Mouse (Mus musculus): ENCODE data around the gene Zfp217. TPM values are rescaled to one million over a fixed set of nuclear protein-coding genes. Genes with fewer than 3 reads are reported as not detected.

Gene Zfp217
- polyA plus RNA-seq, 1 experiment from 2014 or later = 3.9 TPM

DNA sequence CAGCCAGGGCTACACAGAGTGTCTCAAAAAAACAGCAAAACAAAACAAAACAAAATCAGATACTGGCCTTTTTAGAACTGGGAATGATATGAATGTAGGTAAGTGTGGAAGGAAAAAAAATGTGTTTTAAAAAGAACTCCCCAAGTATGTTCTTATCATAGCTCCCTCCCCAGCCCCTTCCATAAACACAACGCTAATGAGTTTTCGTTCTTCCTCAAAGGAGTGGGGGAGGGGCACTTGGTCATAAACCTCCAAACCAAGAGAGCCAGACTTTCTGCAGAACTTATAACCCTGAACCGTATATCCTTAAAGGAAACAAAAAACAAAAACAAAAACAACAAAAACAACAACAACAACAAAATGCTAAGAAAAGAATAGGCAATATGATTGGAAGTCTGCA, 4.0 kb downstream of the Zfp217 start:
- Histone ChIP-seq H3K9ac (no peak overlapping the region), H3K27me3 (no peaks in the 10 kb centered on the region), H3K9me3 (replicated peaks) (no peaks in the 10 kb centered on the region), H3K4me2 (replicated peaks) (no peak overlapping the region), H3K27ac (no peak overlapping the region), H3K4me3 (no peak overlapping the region), H3K4me1 (no peaks in the 10 kb centered on the region), H3K36me3 (no peaks in the 10 kb centered on the region)
- no peak for ATAC-seq (ENCODE audit: low FRiP score)
- WGBS = 31% methylated on average over 3 of the region's 3 CpGs

DNA sequence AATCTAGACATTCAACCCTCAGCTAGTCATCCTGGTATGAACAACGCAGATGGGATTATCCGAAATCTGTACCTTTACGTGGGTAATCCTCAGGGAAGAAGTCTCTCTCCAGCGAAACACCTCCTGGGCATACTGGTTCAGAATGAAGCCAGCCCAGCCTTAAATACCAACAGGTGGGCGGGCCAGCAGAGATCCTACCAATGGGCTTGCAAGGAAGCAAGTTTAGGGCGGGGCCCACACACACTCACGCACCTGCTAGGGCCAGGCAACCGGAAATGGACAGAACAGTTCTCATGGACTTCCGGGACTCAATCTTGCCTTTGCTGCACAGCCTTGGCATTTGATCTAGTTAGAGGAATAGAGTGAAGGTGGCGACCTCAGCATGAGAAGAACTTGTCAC, 5.4 kb downstream of the Zfp217 start:
- H3K4me2 ChIP-seq (replicated peaks) = no peak overlapping the region
- 89% methylated on average over 10 of the region's 10 CpGs for WGBS
- H3K4me3 ChIP-seq = no peak overlapping the region
- H3K36me3 ChIP-seq = no peaks in the 10 kb centered on the region
- H3K27me3 ChIP-seq = no peaks in the 10 kb centered on the region
- H3K27ac ChIP-seq = no peak overlapping the region
- ATAC-seq (ENCODE audit: low FRiP score) = no peak
- no peak overlapping the region for H3K9ac ChIP-seq
- no peaks in the 10 kb centered on the region for H3K4me1 ChIP-seq
- no peaks in the 10 kb centered on the region for H3K9me3 ChIP-seq (replicated peaks)

DNA sequence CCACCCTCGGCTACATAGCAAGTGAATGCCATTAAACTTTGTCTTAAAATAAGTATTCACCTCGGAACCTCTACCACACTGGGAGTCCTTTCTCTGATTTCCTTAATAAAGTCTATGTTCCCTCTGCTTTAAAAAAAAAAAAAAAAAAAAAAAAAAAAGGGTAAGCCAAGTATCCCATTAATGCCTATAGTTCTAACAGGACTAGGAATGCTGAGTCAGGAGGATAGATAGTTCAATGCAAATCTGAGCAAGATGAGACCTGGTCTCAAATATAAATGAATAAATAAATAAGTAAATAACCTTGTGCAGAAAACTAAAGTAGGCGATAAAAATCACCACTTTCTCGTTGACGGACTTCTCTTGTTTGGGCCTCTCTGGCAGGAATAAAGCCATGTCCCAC, 6.4 kb downstream of the Zfp217 start:
- ATAC-seq (ENCODE audit: low FRiP score) = no peak
- Histone ChIP-seq H3K27me3 (no peaks in the 10 kb centered on the region), H3K9me3 (replicated peaks) (no peaks in the 10 kb centered on the region), H3K4me3 (no peak overlapping the region), H3K4me1 (no peaks in the 10 kb centered on the region), H3K4me2 (replicated peaks) (no peak overlapping the region), H3K36me3 (no peaks in the 10 kb centered on the region), H3K27ac (no peak overlapping the region), H3K9ac (no peak overlapping the region)
- WGBS = 91% methylated on average over 5 of the region's 5 CpGs

DNA sequence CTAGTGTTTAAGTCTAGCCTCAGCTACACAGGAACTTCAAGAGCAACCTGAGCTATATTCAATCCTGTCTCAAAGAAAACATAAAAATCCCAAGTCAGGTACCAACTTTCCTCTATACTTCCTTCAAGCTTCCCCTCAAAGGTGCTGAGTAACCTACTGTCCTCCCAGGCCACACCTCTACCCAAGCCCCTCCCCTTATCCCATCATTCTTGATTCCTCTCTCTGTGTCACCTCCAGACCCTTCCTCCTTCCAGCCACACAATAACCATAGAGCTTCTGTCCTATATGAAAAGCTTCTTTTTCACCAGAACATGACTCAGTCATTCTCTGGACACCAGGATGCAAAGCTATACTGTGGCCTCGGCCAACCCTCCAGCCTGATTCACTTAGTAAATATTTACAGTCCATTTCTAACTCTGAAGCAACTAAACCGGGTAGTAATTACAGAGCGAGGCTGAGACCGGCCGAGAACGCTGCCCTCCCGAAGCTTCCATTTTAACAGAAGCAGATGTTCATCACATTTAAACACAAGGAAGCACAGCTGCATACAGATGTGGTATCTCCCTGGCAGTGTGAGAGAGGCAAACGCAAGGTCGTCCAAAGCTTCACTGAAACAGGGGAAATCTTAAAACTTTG, 8.4 kb downstream of the Zfp217 start:
- no peak overlapping the region for H3K4me3 ChIP-seq
- 66% methylated on average over 9 of the region's 9 CpGs for WGBS
- no peak overlapping the region for H3K27ac ChIP-seq

DNA sequence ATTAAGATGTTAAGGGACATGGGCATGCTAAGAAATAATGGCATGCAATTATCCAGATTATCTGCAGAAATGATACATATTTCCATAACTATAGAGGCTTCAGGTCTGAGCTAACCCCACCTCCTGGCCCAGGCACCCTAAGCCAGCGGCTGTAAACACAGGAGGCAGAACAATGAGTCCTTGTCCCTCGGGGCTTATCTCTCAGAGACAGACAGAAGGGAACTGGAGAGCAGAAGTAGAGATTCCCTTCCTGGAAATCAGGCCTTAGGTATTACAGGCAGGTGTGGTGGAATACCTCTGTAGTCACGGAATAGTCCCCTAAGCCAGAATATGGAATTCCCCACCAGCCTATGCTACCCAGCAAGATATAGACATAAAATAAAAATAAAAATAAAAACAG, 11.0 kb downstream of the Zfp217 start:
- ATAC-seq (ENCODE audit: low FRiP score) = no peak
- H3K27me3 ChIP-seq = 0 out of 2 replicates have a peak, but pooled peaks cover 3% of the 10 kb centered on the region
- H3K27ac ChIP-seq = no peak overlapping the region
- 47% methylated on average over 3 of the region's 3 CpGs for WGBS
- no peaks in the 10 kb centered on the region for H3K36me3 ChIP-seq
- no peak overlapping the region for H3K4me2 ChIP-seq (replicated peaks)
- peaks cover 16% of the 10 kb centered on the region for H3K4me1 ChIP-seq
- H3K4me3 ChIP-seq = no peak overlapping the region
- no peak overlapping the region for H3K9ac ChIP-seq
- H3K9me3 ChIP-seq (replicated peaks) = no peaks in the 10 kb centered on the region

More for the DNA sequence above, 8.4 kb downstream of the Zfp217 start:
- ATAC-seq (ENCODE audit: low FRiP score) = no peak
- H3K9me3 ChIP-seq (replicated peaks) = no peaks in the 10 kb centered on the region
- H3K4me1 ChIP-seq = no peaks in the 10 kb centered on the region
- H3K4me2 ChIP-seq (replicated peaks) = no peak overlapping the region
- H3K36me3 ChIP-seq = no peaks in the 10 kb centered on the region
- H3K27me3 ChIP-seq = 0 out of 2 replicates have a peak, but pooled peaks cover 3% of the 10 kb centered on the region
- H3K9ac ChIP-seq = no peak overlapping the region

DNA sequence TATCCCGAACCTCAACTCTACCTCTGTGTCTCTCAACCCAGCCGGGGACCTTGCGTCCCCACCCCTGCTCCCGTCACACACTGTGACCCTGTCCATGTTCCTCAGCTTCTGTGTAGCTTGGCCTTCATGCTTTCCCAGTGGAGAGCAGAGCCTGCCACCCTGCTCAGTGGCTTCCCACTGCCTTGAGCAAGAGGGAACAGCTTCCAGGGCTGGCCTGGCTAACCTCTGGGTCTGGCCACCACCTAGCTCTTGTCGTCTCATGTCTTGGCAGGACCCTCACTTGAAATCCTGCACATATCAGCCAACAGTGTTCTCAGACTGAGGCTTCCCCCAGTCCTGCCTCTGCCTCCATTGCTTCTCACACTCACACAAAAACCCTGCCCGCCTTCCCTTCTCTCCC, 12.1 kb downstream of the Zfp217 start:
- Histone ChIP-seq H3K9me3 (replicated peaks) (no peaks in the 10 kb centered on the region), H3K4me2 (replicated peaks) (no peak overlapping the region), H3K27ac (no peak overlapping the region), H3K4me3 (no peak overlapping the region), H3K4me1 (peaks cover 16% of the 10 kb centered on the region), H3K9ac (no peak overlapping the region), H3K36me3 (no peaks in the 10 kb centered on the region), H3K27me3 (0 out of 2 replicates have a peak, but pooled peaks cover 3% of the 10 kb centered on the region)
- WGBS = 86% methylated on average over 6 of the region's 6 CpGs
- ATAC-seq (ENCODE audit: low FRiP score) = no peak

DNA sequence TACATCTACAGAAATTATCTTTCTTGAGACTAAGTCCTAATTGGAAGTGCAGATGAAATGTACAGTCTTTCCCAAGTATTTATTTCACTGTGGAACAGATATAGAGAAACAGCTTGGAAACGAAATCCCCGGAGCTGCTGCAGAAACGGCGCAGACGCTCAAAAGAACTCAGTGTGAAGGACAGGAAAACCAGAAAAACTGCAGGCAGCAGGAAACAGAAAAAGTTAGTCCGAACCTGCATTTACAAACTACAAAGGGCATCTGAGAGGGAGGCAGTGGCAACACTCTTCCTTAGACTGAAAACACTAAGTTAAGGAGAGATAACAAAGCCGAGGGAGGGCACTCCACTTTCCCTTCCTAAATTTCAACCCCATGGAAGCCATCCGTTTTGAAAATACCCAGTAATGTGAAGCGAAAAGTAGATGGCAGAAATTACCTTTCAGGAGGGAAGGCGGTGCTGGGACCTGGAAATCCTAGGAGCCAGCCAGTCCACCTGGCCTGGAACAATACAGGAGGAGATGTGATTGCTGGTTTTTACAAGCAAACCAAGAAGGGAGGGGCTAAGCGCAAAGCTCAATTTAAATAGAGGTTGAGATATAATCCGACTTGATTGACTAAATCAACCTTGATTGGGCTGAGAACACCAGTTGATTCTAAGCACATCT, 13.7 kb downstream of the Zfp217 start:
- no peaks in the 10 kb centered on the region for H3K9me3 ChIP-seq (replicated peaks)
- H3K36me3 ChIP-seq = no peaks in the 10 kb centered on the region
- peak overlapping the region; percentile 71 for H3K4me2 ChIP-seq (replicated peaks)
- H3K27me3 ChIP-seq = 0 out of 2 replicates have a peak, but pooled peaks cover 3% of the 10 kb centered on the region
- no peak for ATAC-seq (ENCODE audit: low FRiP score)
- H3K9ac ChIP-seq = 0 out of 2 replicates have a peak overlapping the region, but pooled peaks have one; percentile 10
- peak overlapping the region; percentile 74; the same call in 1 of the 2 replicates for H3K27ac ChIP-seq
- peaks cover 28% of the 10 kb centered on the region for H3K4me1 ChIP-seq
- 16% methylated on average over 12 of the region's 12 CpGs for WGBS
- H3K4me3 ChIP-seq = peak overlapping the region; percentile 35; the same call in 1 of the 2 replicates

DNA sequence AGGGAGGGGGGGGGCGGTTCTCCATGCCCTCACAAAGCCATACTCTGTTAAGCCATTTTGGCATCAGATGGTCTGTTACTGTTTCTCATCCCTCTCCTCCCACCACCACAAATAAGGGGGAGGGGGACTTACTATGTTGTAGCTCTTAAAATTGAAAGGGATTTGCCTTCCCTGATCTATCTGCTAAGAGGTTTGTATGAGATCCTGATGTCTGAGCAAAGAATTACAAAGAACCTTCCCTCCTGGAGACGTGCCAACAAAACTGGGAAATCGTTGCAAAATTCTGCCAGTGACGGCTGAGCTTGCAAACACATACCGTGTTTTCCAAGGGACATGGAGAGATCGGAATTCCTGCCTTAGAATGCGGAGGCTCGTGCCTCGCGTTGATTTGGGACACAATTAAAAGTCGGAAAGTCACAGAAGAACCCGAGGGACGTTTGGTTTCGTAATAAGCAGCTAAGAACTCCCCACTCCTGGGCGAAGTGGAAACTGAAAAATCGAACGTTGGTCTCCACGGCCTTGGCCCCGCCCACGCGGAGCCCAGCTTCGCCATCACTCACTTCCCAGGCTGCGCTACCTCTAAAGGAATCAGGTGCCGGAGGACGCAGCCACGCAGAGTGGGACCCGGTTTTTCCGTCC, 14.7 kb downstream of the Zfp217 start:
- peak overlapping the region; percentile 74 for H3K27ac ChIP-seq
- peak overlapping the region; percentile 71 for H3K4me2 ChIP-seq (replicated peaks)
- peak overlapping the region; percentile 61 for H3K9ac ChIP-seq
- H3K4me3 ChIP-seq = peak overlapping the region; percentile 35
- no peak for ATAC-seq (ENCODE audit: low FRiP score)
- peaks cover 37% of the 10 kb centered on the region for H3K4me1 ChIP-seq
- under 1% methylated on average over 28 of the region's 28 CpGs for WGBS
- no peaks in the 10 kb centered on the region for H3K9me3 ChIP-seq (replicated peaks)
- no peaks in the 10 kb centered on the region for H3K36me3 ChIP-seq
- H3K27me3 ChIP-seq = 0 out of 2 replicates have a peak, but pooled peaks cover 3% of the 10 kb centered on the region

DNA sequence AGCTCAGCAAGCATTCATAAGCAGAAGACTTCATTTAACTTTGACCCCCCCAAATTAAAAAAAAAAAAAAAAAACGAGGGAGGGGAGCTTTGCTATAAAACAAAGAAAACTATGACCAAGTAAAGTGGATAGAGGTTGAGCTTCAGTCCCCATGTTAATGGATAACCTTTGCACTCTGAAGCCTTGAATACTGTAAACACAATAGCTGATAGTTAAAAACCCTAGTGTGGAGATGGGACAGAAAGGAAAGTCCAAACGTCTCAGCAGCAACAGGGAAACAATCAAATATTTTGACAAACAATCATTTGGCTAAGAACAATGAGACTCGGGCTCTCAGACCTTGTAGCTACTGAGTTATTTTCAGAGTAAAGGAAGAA, 15.2 kb downstream of the Zfp217 start:
- peak overlapping the region; percentile 71 for H3K4me2 ChIP-seq (replicated peaks)
- ATAC-seq (ENCODE audit: low FRiP score) = no peak
- H3K27ac ChIP-seq = peak overlapping the region; percentile 74
- WGBS = 2% methylated on average over 3 of the region's 3 CpGs
- no peaks in the 10 kb centered on the region for H3K36me3 ChIP-seq
- H3K4me1 ChIP-seq = peaks cover 42% of the 10 kb centered on the region
- H3K9me3 ChIP-seq (replicated peaks) = no peaks in the 10 kb centered on the region
- peak overlapping the region; percentile 35 for H3K4me3 ChIP-seq
- H3K9ac ChIP-seq = peak overlapping the region; percentile 61
- 0 out of 2 replicates have a peak, but pooled peaks cover 3% of the 10 kb centered on the region for H3K27me3 ChIP-seq

DNA sequence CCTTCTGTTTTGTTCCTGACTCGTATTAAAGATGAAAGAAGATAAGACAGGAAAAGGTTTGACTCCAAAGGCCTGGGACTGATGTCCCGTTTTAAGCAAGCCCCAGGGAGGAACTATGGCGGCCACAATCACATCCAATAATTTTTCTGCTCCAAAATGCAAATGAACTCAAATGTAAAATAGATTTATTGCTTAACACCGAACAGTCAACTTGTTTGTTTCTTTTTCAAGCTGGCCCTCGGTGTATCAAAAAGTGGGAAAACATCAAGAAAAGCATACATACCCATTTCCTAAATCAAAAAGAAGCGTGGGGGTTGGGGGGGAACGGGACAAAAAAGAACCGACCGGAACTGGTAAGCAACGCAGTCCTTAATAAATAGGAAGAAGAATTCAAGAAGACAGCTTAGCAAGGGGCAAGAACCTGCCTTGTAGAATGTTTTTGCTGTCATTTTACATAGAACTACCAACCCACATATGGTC, 15.9 kb downstream of the Zfp217 start:
- H3K36me3 ChIP-seq = no peaks in the 10 kb centered on the region
- H3K27me3 ChIP-seq = 0 out of 2 replicates have a peak, but pooled peaks cover 3% of the 10 kb centered on the region
- no peak overlapping the region for H3K27ac ChIP-seq
- peak overlapping the region; percentile 80 for H3K4me3 ChIP-seq
- peak overlapping the region; percentile 45; the same call in 1 of the 2 replicates for H3K9ac ChIP-seq
- ATAC-seq (ENCODE audit: low FRiP score) = no peak
- H3K4me1 ChIP-seq = peaks cover 47% of the 10 kb centered on the region
- H3K4me2 ChIP-seq (replicated peaks) = peak overlapping the region; percentile 71
- WGBS = 4% methylated on average over 10 of the region's 10 CpGs
- no peaks in the 10 kb centered on the region for H3K9me3 ChIP-seq (replicated peaks)

DNA sequence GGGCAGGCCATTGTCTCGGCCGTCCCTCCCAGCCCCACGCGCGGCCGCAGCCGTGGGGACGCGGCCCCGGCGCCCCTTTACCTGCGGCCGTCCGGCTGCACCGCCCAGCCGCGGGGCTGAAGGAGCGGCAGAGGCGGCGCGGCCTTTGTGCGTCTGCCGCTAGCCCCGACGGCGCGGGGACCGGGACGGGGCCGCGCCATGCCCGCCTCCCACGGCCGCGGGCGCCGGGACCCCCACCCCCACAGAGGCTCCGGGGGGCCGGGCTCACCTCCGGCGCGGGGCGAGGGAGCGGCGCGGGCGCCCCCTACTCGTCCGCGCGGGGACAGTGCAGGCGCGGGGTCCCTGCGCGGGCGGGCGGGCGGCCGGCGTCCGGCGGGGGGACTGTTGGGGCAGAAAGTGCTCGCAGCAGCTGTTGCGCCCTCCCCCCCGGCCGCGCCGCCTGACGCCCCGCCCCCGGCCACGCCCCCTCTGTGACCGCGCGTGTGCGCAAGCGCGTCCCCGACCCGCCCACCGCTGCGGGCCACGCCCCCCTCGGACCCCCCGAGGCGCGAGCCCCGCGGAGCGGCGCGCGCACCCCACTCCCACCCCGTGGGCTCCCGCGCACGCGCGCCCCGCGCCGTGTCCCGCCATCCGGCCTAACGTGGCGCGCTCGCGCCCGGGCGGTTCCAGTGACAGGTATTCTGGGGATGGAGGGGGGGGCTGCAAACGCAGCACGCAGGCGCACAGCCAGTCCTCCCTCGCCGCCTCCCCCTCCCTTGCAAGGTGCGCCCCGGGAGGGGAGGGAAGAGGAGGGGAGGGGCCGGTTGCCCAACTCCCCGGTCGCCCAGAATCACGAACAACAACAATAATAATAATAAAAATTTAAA, 16.9 kb downstream of the Zfp217 start:
- 0 out of 2 replicates have a peak, but pooled peaks cover 3% of the 10 kb centered on the region for H3K27me3 ChIP-seq
- H3K9ac ChIP-seq = peak overlapping the region; percentile 95
- no peaks in the 10 kb centered on the region for H3K36me3 ChIP-seq
- H3K9me3 ChIP-seq (replicated peaks) = no peaks in the 10 kb centered on the region
- ATAC-seq (ENCODE audit: low FRiP score) = peak; percentile 88
- peaks cover 52% of the 10 kb centered on the region for H3K4me1 ChIP-seq
- peak overlapping the region; percentile 80 for H3K27ac ChIP-seq
- H3K4me3 ChIP-seq = peak overlapping the region; percentile 80
- peak overlapping the region; percentile 71 for H3K4me2 ChIP-seq (replicated peaks)
- under 1% methylated on average over 85 of the region's 122 CpGs for WGBS

All from hindbrain, embryonic 12.5 days (tissue).